Mouse (Mus musculus) thymus, adult 2 months (tissue): ENCODE measurements at regions not wholly inside any gene's neighbourhood (a gene's known extent, or its start where the extent isn't known, plus 50 kb on each side); places are given as distances from the start of the nearest gene placed in this dataset.

Experiments used
- DNase-seq: peaks from one replicate; pipeline ENCODE4 v3.0.0; 2021
- H3K27ac ChIP-seq: fragments of 200-500 bp; 2 replicates; pipeline ENCODE4 v1.5.1; 2012; ENCODE audit warnings: low read length, control low read depth; ENCODE audit not compliant: control insufficient read depth, insufficient read depth
- H3K27me3 ChIP-seq: fragments of 200-500 bp; 2 replicates; pipeline ENCODE4 v1.6.1; 2012; ENCODE audit warnings: mild to moderate bottlenecking, low read length, moderate library complexity, mixed read lengths; ENCODE audit not compliant: control insufficient read depth, insufficient read depth
- H3K36me3 ChIP-seq: fragments of 200-500 bp; 2 replicates; pipeline ENCODE4 v1.6.1; 2012; ENCODE audit warnings: mild to moderate bottlenecking, low read length, moderate library complexity; ENCODE audit not compliant: control insufficient read depth, insufficient read depth
- H3K4me1 ChIP-seq: fragments of 200-500 bp; replicated peaks from 2 replicates; pipeline ENCODE4 v1.6.1; 2012; ENCODE audit warnings: low read length; ENCODE audit not compliant: control insufficient read depth, insufficient read depth
- H3K4me3 ChIP-seq: fragments of 200-500 bp; 2 replicates; pipeline ENCODE4 v1.5.1; 2012; ENCODE audit warnings: mild to moderate bottlenecking, low read length, control low read depth, moderate library complexity; ENCODE audit not compliant: control insufficient read depth, insufficient read depth
- CTCF ChIP-seq: fragments of 200-500 bp; IDR thresholded peaks from 2 replicates; pipeline ENCODE4 v1.5.1; 2012; ENCODE audit warnings: mild to moderate bottlenecking, control low read depth, low read length, moderate library complexity, borderline replicate concordance; ENCODE audit not compliant: control insufficient read depth, poor library complexity, insufficient read depth; ENCODE audit errors: extremely low read depth
- POLR2A ChIP-seq: fragments of 200-500 bp; IDR thresholded peaks from 2 replicates; pipeline ENCODE4 v1.6.1; 2012; ENCODE audit warnings: mild to moderate bottlenecking, low read length, control low read depth, moderate library complexity; ENCODE audit not compliant: control insufficient read depth, poor library complexity, insufficient read depth; ENCODE audit errors: extremely low read depth
- WGBS: fragments of 180-500 bp; shearing (Covaris S2); methylation state at CpG from one replicate; pipeline ENCODE4 v1.1.7; 2018; 5-methylcytosine and 5-hydroxymethylcytosine counted together

- TF ChIP-seq CTCF (no peak), POLR2A (no peak)
- H3K27me3 ChIP-seq = no peaks in the 10 kb centered on the region; the same call in 1 of the 2 replicates
- H3K4me1 ChIP-seq = peaks cover 28% of the 10 kb centered on the region
- H3K4me3 ChIP-seq = no peak overlapping the region
- peak overlapping the region; percentile 36; the same call in 1 of the 2 replicates for H3K27ac ChIP-seq
- WGBS = 10% methylated on average over 2 of the region's 2 CpGs
- peak; percentile 60 for DNase-seq
- no peaks in the 10 kb centered on the region for H3K36me3 ChIP-seq
These were observed 158.6 kb upstream of the Zfp618 start for GRCm38 (mm10) chr4:62806786-62807185.

GRCm38 (mm10) chr4:62807926-62808552 lies 157.3 kb upstream of the Zfp618 start:
- DNase-seq = no peak
- no peak overlapping the region for H3K4me3 ChIP-seq
- WGBS = 92% methylated on average over 12 of the region's 12 CpGs
- no peaks in the 10 kb centered on the region; the same call in 1 of the 2 replicates for H3K27me3 ChIP-seq
- peaks cover 28% of the 10 kb centered on the region for H3K4me1 ChIP-seq
- peak; percentile 30; the same call in 1 of the 2 replicates for TF ChIP-seq CTCF
- no peak for TF ChIP-seq POLR2A
- no peak overlapping the region for H3K27ac ChIP-seq
- H3K36me3 ChIP-seq = no peaks in the 10 kb centered on the region

GRCm38 (mm10) chr4:62808553-62808950 lies 156.8 kb upstream of the Zfp618 start:
- TF ChIP-seq CTCF = no peak
- TF ChIP-seq POLR2A = no peak
- Histone ChIP-seq H3K27ac (no peak overlapping the region), H3K27me3 (no peaks in the 10 kb centered on the region; the same call in 1 of the 2 replicates), H3K4me3 (no peak overlapping the region), H3K4me1 (peaks cover 23% of the 10 kb centered on the region), H3K36me3 (no peaks in the 10 kb centered on the region)
- 98% methylated on average over 12 of the region's 12 CpGs for WGBS
- DNase-seq = no peak

GRCm38 (mm10) chr4:62809048-62809447 lies 156.3 kb upstream of the Zfp618 start:
- H3K27ac ChIP-seq = no peak overlapping the region
- no peak for DNase-seq
- peaks cover 23% of the 10 kb centered on the region for H3K4me1 ChIP-seq
- H3K27me3 ChIP-seq = no peaks in the 10 kb centered on the region; the same call in 1 of the 2 replicates
- WGBS = 84% methylated on average over 4 of the region's 4 CpGs
- TF ChIP-seq POLR2A = no peak
- no peak for TF ChIP-seq CTCF
- H3K36me3 ChIP-seq = no peaks in the 10 kb centered on the region
- no peak overlapping the region for H3K4me3 ChIP-seq

- TF ChIP-seq POLR2A (no peak), CTCF (no peak)
- Histone ChIP-seq H3K4me1 (no peaks in the 10 kb centered on the region), H3K27me3 (no peaks in the 10 kb centered on the region), H3K4me3 (no peak overlapping the region), H3K27ac (no peak overlapping the region), H3K36me3 (no peaks in the 10 kb centered on the region)
- DNase-seq = no peak
- 97% methylated on average over 2 of the region's 2 CpGs for WGBS
These were observed 145.5 kb upstream of the Zfp618 start for GRCm38 (mm10) chr4:62819889-62820288.

GRCm38 (mm10) chr4:62821288-62821687 lies 144.1 kb upstream of the Zfp618 start:
- Histone ChIP-seq H3K27me3 (no peaks in the 10 kb centered on the region), H3K4me1 (no peaks in the 10 kb centered on the region), H3K36me3 (no peaks in the 10 kb centered on the region), H3K27ac (no peak overlapping the region), H3K4me3 (no peak overlapping the region)
- DNase-seq = no peak
- 14% methylated on average over 2 of the region's 2 CpGs for WGBS
- TF ChIP-seq CTCF (no peak), POLR2A (no peak)

- Histone ChIP-seq H3K27ac (no peak overlapping the region), H3K27me3 (no peaks in the 10 kb centered on the region), H3K4me3 (no peak overlapping the region), H3K4me1 (no peaks in the 10 kb centered on the region), H3K36me3 (no peaks in the 10 kb centered on the region)
- 28% methylated on average over 7 of the region's 7 CpGs for WGBS
- TF ChIP-seq POLR2A (no peak), CTCF (no peak)
- peak; percentile 68 for DNase-seq
These were observed 142.8 kb upstream of the Zfp618 start for GRCm38 (mm10) chr4:62822568-62822967.
